Mouse (Mus musculus): ENCODE results near the gene Cmip. TPM values are rescaled to one million over a fixed set of nuclear protein-coding genes. Genes with fewer than 3 reads are reported as not detected.

The Cmip gene
- total and polyA plus RNA-seq, 3 experiments = 17.0 to 71.8 TPM; not detected in 1

GRCm38 (mm10) chr8:117437616-117438015 lies 180.8 kb downstream of the Cmip start:
- no peaks in the 10 kb centered on the region for H3K79me2 ChIP-seq (ENCODE audit: control insufficient read depth, insufficient read depth, low read length, poor library complexity)
- H3K4me3 ChIP-seq (ENCODE audit: control insufficient read depth in 1 of 2, insufficient read depth in 1 of 2, low read depth in 2 of 2, low read length in 2 of 2) = no peak overlapping the region
- no peak overlapping the region for H3K27ac ChIP-seq (ENCODE audit: control insufficient read depth, low read depth, low read length)
- TF ChIP-seq UBTF (IDR thresholded peaks at IDR 0.05; ENCODE audit: borderline replicate concordance, insufficient read depth, low read depth, low read length) = no peak
- no peak for TF ChIP-seq POLR2A (IDR thresholded peaks at IDR 0.05; ENCODE audit: control insufficient read depth in 1 of 2, insufficient read depth in 1 of 2, low read depth in 1 of 2, low read length in 2 of 2, poor library complexity in 1 of 2)
- TF ChIP-seq RAD21 (IDR thresholded peaks at IDR 0.05; ENCODE audit: low read depth, low read length) = no peak
- TF ChIP-seq ZKSCAN1 (IDR thresholded peaks at IDR 0.05; ENCODE audit: low read depth, low read length) = no peak
- TF ChIP-seq TCF12 (IDR thresholded peaks at IDR 0.05; ENCODE audit: low read depth, low read length) = no peak
- no peak for TF ChIP-seq NELFE (IDR thresholded peaks at IDR 0.05; ENCODE audit: low read depth, low read length)
- no peak for TF ChIP-seq GATA1 (IDR thresholded peaks at IDR 0.05; ENCODE audit: low read depth, low read length)
- TF ChIP-seq MYB (IDR thresholded peaks at IDR 0.05; ENCODE audit: low read depth, low read length) = no peak
- TF ChIP-seq GABPA (IDR thresholded peaks at IDR 0.05; ENCODE audit: low read depth, low read length) = no peak
- no peaks in the 10 kb centered on the region for H3K9me3 ChIP-seq (replicated peaks; ENCODE audit: insufficient read depth, low read length)
- no peaks in the 10 kb centered on the region for H3K27me3 ChIP-seq (ENCODE audit: control insufficient read depth in 1 of 2, insufficient read depth in 2 of 2, low read length in 2 of 2)
- no peak for DNase-seq (ENCODE audit: low read depth, low spot score)
- peaks cover 0 to 3% of the 10 kb centered on the region in 2 experiments; a peak in 1 of 4 replicates for H3K4me1 ChIP-seq (ENCODE audit: control insufficient read depth in 1 of 2, insufficient read depth in 2 of 2, low read length in 2 of 2)
- peaks cover 0 to 5% of the 10 kb centered on the region in 2 experiments; a peak in 2 of 4 replicates for H3K36me3 ChIP-seq (ENCODE audit: control insufficient read depth in 1 of 2, insufficient read depth in 2 of 2, low read length in 2 of 2)
- no peak overlapping the region for H3K9ac ChIP-seq (ENCODE audit: control insufficient read depth, low read depth, low read length, poor library complexity, severe bottlenecking)

DNA sequence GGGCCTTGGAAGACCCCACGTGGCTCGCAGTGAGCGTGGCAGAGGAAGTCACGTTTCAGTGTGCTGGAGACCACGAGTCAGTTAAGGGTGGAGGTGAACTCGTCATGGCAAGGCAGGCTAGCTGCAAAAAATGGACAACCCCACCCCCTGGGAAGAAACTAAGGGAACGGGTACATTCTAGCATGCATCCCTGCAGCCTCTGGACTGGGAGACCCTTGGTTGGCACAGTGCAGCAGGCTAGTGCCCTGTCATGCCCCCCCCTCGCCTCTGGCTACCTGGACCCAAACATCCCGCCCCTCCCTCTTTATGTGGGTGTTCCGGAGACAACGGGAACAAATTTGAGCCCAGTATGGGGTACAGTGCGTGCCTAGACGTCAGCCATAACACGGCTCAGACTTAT lies 183.5 kb downstream of the Cmip start:
- Histone ChIP-seq H3K79me2 (ENCODE audit: control insufficient read depth, insufficient read depth, low read length, poor library complexity) (no peaks in the 10 kb centered on the region), H3K9ac (ENCODE audit: control insufficient read depth, low read depth, low read length, poor library complexity, severe bottlenecking) (no peak overlapping the region), H3K36me3 (ENCODE audit: control insufficient read depth in 1 of 2, insufficient read depth in 2 of 2, low read length in 2 of 2) (peaks cover 0 to 2% of the 10 kb centered on the region in 2 experiments; a peak in 1 of 4 replicates), H3K9me3 (replicated peaks; ENCODE audit: insufficient read depth, low read length) (no peaks in the 10 kb centered on the region), H3K27ac (ENCODE audit: control insufficient read depth, low read depth, low read length) (no peak overlapping the region), H3K4me3 (ENCODE audit: control insufficient read depth in 1 of 2, insufficient read depth in 1 of 2, low read depth in 2 of 2, low read length in 2 of 2) (no peak overlapping the region), H3K4me1 (ENCODE audit: control insufficient read depth in 1 of 2, insufficient read depth in 2 of 2, low read length in 2 of 2) (peaks cover 0 to 3% of the 10 kb centered on the region in 2 experiments; a peak in 1 of 4 replicates), H3K27me3 (ENCODE audit: control insufficient read depth in 1 of 2, insufficient read depth in 2 of 2, low read length in 2 of 2) (no peaks in the 10 kb centered on the region)
- no peak for TF ChIP-seq NELFE (IDR thresholded peaks at IDR 0.05; ENCODE audit: low read depth, low read length)
- TF ChIP-seq UBTF (IDR thresholded peaks at IDR 0.05; ENCODE audit: borderline replicate concordance, insufficient read depth, low read depth, low read length) = no peak
- TF ChIP-seq E2F4 (IDR thresholded peaks at IDR 0.05; ENCODE audit: borderline replicate concordance, low read depth, low read length) = no peak
- no peak for TF ChIP-seq CHD1 (IDR thresholded peaks at IDR 0.05; ENCODE audit: low read depth, low read length)
- TF ChIP-seq KAT2A (conservative IDR thresholded peaks at IDR 0.05; ENCODE audit: low read depth, low read length) = no peak
- TF ChIP-seq TCF12 (IDR thresholded peaks at IDR 0.05; ENCODE audit: low read depth, low read length) = no peak
- no peak for TF ChIP-seq ELF1 (IDR thresholded peaks at IDR 0.05; ENCODE audit: low read depth, low read length)
- no peak for TF ChIP-seq ZMIZ1 (IDR thresholded peaks at IDR 0.05; ENCODE audit: low read depth, low read length)
- no peak for TF ChIP-seq CHD2 (IDR thresholded peaks at IDR 0.05; ENCODE audit: low read length)
- TF ChIP-seq ZNF384 (IDR thresholded peaks at IDR 0.05; ENCODE audit: low read depth, low read length) = no peak
- TF ChIP-seq ZC3H11A (IDR thresholded peaks at IDR 0.05; ENCODE audit: low read depth, low read length) = no peak
- no peak for TF ChIP-seq USF1 (IDR thresholded peaks at IDR 0.05; ENCODE audit: low read depth, low read length)
- no peak for DNase-seq (ENCODE audit: low read depth, low spot score)

Measured in MEL (cell line).